Mouse (Mus musculus) right cerebral cortex, postnatal 36 days (tissue): ENCODE measurements around the gene Iqub.

Source experiments
- DNase-seq, 2 experiments: peaks; one replicate each; pipeline ENCODE4 v3.0.0; 2022; ENCODE audit warnings: low spot score in 2 of 2, mixed read lengths in 1 of 2

Iqub gene

GRCm38 (mm10) chr6:24470571-24471132 lies 44.2 kb downstream of the Iqub start:
- DNase-seq = peak; percentile 15 to 23

- no peak for DNase-seq
Observed at GRCm38 (mm10) chr6:24470135-24470534, 44.7 kb downstream of the Iqub start.

GRCm38 (mm10) chr6:24456097-24456496 lies 58.8 kb downstream of the Iqub start:
- peak; percentile 67 to 69 for DNase-seq

- no peak for DNase-seq
Observed at GRCm38 (mm10) chr6:24451026-24451821, 63.6 kb downstream of the Iqub start.

GRCm38 (mm10) chr6:24450241-24450640 lies 64.6 kb downstream of the Iqub start:
- DNase-seq = no peak

- DNase-seq = peak; percentile 4 to 28
Observed at GRCm38 (mm10) chr6:24416056-24416455, 98.8 kb downstream of the Iqub start.

GRCm38 (mm10) chr6:24415500-24415899 lies 99.4 kb downstream of the Iqub start:
- no peak for DNase-seq

- peak; percentile 30 to 50 for DNase-seq
Observed at GRCm38 (mm10) chr6:24408573-24409427, 106.1 kb downstream of the Iqub start.

GRCm38 (mm10) chr6:24407743-24408142 lies 107.1 kb downstream of the Iqub start:
- DNase-seq = no peak

GRCm38 (mm10) chr6:24397237-24397647 lies 117.6 kb downstream of the Iqub start:
- DNase-seq = no peak
